Mouse (Mus musculus) midbrain, embryonic 12.5 days (tissue): ENCODE data around the gene 4930539E08Rik. TPM values are rescaled to one million over a fixed set of nuclear protein-coding genes. Genes with fewer than 3 reads are reported as not detected.

Experiments used
- ATAC-seq: fragments of 200-750 bp; cut with Nextera tagmentation; 2 replicates; pipeline ENCODE4 v1.8.0; 2017; ENCODE audit warnings: low read depth, moderate TSS enrichment, moderate library complexity; ENCODE audit not compliant: low FRiP score
- H3K27ac ChIP-seq: fragments of 300-500 bp; sonication (generic); replicated peaks from 2 replicates; pipeline ENCODE4 v1.5.1; 2016; ENCODE audit warnings: mild to moderate bottlenecking
- H3K27me3 ChIP-seq: fragments of 300-500 bp; sonication (generic); 2 replicates; pipeline ENCODE4 v1.6.1; 2016; ENCODE audit warnings: mild to moderate bottlenecking
- H3K36me3 ChIP-seq: fragments of 300-500 bp; sonication (generic); 2 replicates; pipeline ENCODE4 v1.6.1; 2016
- H3K4me1 ChIP-seq: fragments of 300-500 bp; sonication (generic); 2 replicates; pipeline ENCODE4 v1.6.1; 2016
- H3K4me2 ChIP-seq: fragments of 300-500 bp; sonication (generic); replicated peaks from 2 replicates; pipeline ENCODE4 v1.6.1; 2016; ENCODE audit warnings: mild to moderate bottlenecking, moderate library complexity
- H3K4me3 ChIP-seq: fragments of 300-500 bp; sonication (generic); 2 replicates; pipeline ENCODE4 v1.5.1; 2016; ENCODE audit warnings: mild to moderate bottlenecking
- H3K9ac ChIP-seq: fragments of 300-500 bp; sonication (generic); replicated peaks from 2 replicates; pipeline ENCODE4 v1.6.1; 2016; ENCODE audit warnings: mild to moderate bottlenecking, moderate library complexity
- H3K9me3 ChIP-seq: fragments of 300-500 bp; sonication (generic); 2 replicates; pipeline ENCODE4 v1.6.1; 2016; ENCODE audit warnings: mild to moderate bottlenecking
- WGBS: fragments of 180-500 bp; shearing (Covaris S2); methylation state at CpG from one replicate; pipeline ENCODE4 v1.1.7; 2016; 5-methylcytosine and 5-hydroxymethylcytosine counted together
- polyA plus RNA-seq: library from polyadenylated mRNA; unstranded; fragments of >200 nt; fragmentation: Nextera tagmentation; extraction: Ambion mirVana; gene quantifications from 2 replicates; pipeline ENCODE4 v1.2.1, GENCODE M21; 2016

The 4930539E08Rik gene
- polyA plus RNA-seq, 1 experiment from 2014 or later: 0.15 TPM

DNA sequence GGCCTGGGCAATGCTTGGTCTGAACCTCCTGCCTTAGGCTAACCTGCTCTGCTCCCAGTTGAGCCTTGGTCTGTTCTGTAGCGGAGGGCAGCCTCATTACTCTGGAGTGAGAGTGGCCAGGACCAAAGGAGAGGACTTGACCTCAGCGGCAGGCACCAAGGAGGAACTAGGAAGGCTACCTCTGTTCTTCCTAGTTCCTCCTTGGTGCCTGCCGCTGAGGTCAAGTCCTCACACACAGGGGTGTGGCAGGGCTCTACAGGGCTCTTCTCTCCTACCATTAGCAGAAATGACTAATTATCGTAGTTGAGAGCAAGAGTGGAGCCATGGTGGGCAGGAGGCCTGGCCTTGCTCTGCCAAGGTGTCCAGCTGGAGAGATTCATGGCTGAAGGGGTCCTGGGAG is 47.7 kb downstream of the 4930539E08Rik start:
- Histone ChIP-seq H3K4me2 (no peak overlapping the region), H3K4me1 (peaks cover 6% of the 10 kb centered on the region; the same call in 1 of the 2 replicates), H3K36me3 (no peaks in the 10 kb centered on the region), H3K27ac (no peak overlapping the region), H3K9me3 (no peaks in the 10 kb centered on the region), H3K27me3 (no peaks in the 10 kb centered on the region), H3K9ac (no peak overlapping the region), H3K4me3 (no peak overlapping the region)
- 87% methylated on average over 4 of the region's 4 CpGs for WGBS
- no peak for ATAC-seq

DNA sequence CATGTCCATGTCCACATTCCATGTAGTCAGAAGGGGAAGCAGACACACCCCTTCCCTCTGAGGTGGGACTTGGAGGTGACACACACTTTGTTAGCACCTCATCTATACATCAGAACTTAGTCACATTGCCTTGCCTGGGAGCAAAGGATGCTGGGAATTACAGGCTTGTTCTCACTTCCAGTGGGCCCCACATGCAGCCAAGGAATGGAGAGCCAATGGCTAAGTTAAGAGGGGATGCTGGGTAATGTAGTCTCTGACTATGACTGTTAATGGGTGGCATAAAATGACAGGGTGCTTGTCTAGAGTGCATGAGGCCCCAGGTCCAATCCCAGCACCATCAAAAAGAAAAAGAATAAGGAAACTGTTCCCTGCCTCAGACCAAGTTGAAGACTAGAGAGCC is 48.2 kb downstream of the 4930539E08Rik start:
- H3K27ac ChIP-seq: no peak overlapping the region
- H3K27me3 ChIP-seq: no peaks in the 10 kb centered on the region
- H3K4me2 ChIP-seq: no peak overlapping the region
- H3K9me3 ChIP-seq: no peaks in the 10 kb centered on the region
- no peaks in the 10 kb centered on the region for H3K36me3 ChIP-seq
- H3K9ac ChIP-seq: no peak overlapping the region
- no peak for ATAC-seq
- H3K4me3 ChIP-seq: no peak overlapping the region
- peaks cover 6% of the 10 kb centered on the region; the same call in 1 of the 2 replicates for H3K4me1 ChIP-seq

GRCm38 (mm10) chr17:28864464-28864863 is 50.7 kb downstream of the 4930539E08Rik start:
- ATAC-seq: no peak
- no peaks in the 10 kb centered on the region for H3K27me3 ChIP-seq

GRCm38 (mm10) chr17:28863926-28864325 is 51.2 kb downstream of the 4930539E08Rik start:
- no peak overlapping the region for H3K27ac ChIP-seq
- 85% methylated on average over 7 of the region's 7 CpGs for WGBS
- H3K27me3 ChIP-seq: no peaks in the 10 kb centered on the region
- no peak overlapping the region for H3K4me2 ChIP-seq
- no peaks in the 10 kb centered on the region for H3K4me1 ChIP-seq
- no peaks in the 10 kb centered on the region for H3K36me3 ChIP-seq
- H3K9me3 ChIP-seq: no peaks in the 10 kb centered on the region
- H3K9ac ChIP-seq: no peak overlapping the region
- no peak overlapping the region for H3K4me3 ChIP-seq
- no peak for ATAC-seq

More at GRCm38 (mm10) chr17:28864464-28864863, 50.7 kb downstream of the 4930539E08Rik start:
- Histone ChIP-seq H3K4me2 (no peak overlapping the region), H3K4me1 (peaks cover under 1% of the 10 kb centered on the region; the same call in 1 of the 2 replicates), H3K36me3 (no peaks in the 10 kb centered on the region), H3K9ac (no peak overlapping the region), H3K9me3 (no peaks in the 10 kb centered on the region), H3K4me3 (no peak overlapping the region), H3K27ac (no peak overlapping the region)
- 94% methylated on average over 6 of the region's 6 CpGs for WGBS

- H3K27ac ChIP-seq: no peak within 1 kb of the TSS
- WGBS: 33% methylated on average over 12 of the region's 12 CpGs
- H3K4me2 ChIP-seq: no peak within 1 kb of the TSS
- H3K36me3 ChIP-seq: no peaks in the 10 kb centered on the region
- 0 out of 2 replicates have a peak, but pooled peaks cover 8% of the 10 kb centered on the region for H3K9me3 ChIP-seq
- H3K4me3 ChIP-seq: no peak within 1 kb of the TSS
- ATAC-seq: no peak
- no peak within 1 kb of the TSS for H3K9ac ChIP-seq
- no peaks in the 10 kb centered on the region for H3K27me3 ChIP-seq
- H3K4me1 ChIP-seq: 0 out of 2 replicates have a peak, but pooled peaks cover 3% of the 10 kb centered on the region
Observed at GRCm38 (mm10) chr17:28858205-28858604, 56.9 kb downstream of the 4930539E08Rik start, which contains the start of gene Pnpla1. Gene Pnpla1 (plus strand): TSS chr17:28858411.

GRCm38 (mm10) chr17:28856030-28856429 is 59.1 kb downstream of the 4930539E08Rik start:
- 76% methylated on average over 3 of the region's 3 CpGs for WGBS

GRCm38 (mm10) chr17:28855166-28855885 is 59.8 kb downstream of the 4930539E08Rik start:
- H3K4me1 ChIP-seq: 0 out of 2 replicates have a peak, but pooled peaks cover 3% of the 10 kb centered on the region
- no peak overlapping the region for H3K4me2 ChIP-seq
- no peaks in the 10 kb centered on the region for H3K27me3 ChIP-seq
- H3K27ac ChIP-seq: no peak overlapping the region
- 79% methylated on average over 9 of the region's 9 CpGs for WGBS
- 0 out of 2 replicates have a peak, but pooled peaks cover 8% of the 10 kb centered on the region for H3K9me3 ChIP-seq
- ATAC-seq: no peak
- H3K9ac ChIP-seq: no peak overlapping the region
- H3K4me3 ChIP-seq: no peak overlapping the region
- no peaks in the 10 kb centered on the region for H3K36me3 ChIP-seq

More at GRCm38 (mm10) chr17:28856030-28856429, 59.1 kb downstream of the 4930539E08Rik start:
- Histone ChIP-seq H3K9me3 (0 out of 2 replicates have a peak, but pooled peaks cover 8% of the 10 kb centered on the region), H3K9ac (no peak overlapping the region), H3K27me3 (no peaks in the 10 kb centered on the region), H3K36me3 (no peaks in the 10 kb centered on the region), H3K4me3 (no peak overlapping the region), H3K4me2 (no peak overlapping the region), H3K27ac (no peak overlapping the region), H3K4me1 (0 out of 2 replicates have a peak, but pooled peaks cover 3% of the 10 kb centered on the region)
- ATAC-seq: no peak

DNA sequence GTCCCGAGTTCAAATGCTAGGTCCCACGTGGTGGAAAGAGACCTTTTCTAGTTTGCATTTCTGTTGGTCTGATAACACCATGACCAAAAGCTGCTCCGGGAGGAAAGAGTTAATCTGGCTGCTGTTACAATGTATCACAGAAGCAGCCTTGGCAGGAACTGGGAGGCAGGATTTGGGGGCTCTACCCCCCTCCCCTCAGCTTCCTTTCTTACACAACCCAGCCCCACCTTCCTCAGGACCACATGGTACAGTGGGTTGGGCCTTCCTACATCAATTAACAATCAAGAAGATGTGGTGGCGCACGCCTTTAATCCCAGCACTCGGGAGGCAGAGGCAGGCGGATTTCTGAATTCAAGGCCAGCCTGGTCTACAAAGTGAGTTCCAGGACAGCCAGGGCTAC is 60.7 kb downstream of the 4930539E08Rik start:
- H3K27me3 ChIP-seq: no peaks in the 10 kb centered on the region
- no peak for ATAC-seq
- no peaks in the 10 kb centered on the region for H3K36me3 ChIP-seq
- no peak overlapping the region for H3K27ac ChIP-seq
- H3K9ac ChIP-seq: no peak overlapping the region
- WGBS: 84% methylated on average over 7 of the region's 7 CpGs
- H3K4me2 ChIP-seq: no peak overlapping the region
- 0 out of 2 replicates have a peak, but pooled peaks cover 8% of the 10 kb centered on the region for H3K9me3 ChIP-seq
- 0 out of 2 replicates have a peak, but pooled peaks cover 3% of the 10 kb centered on the region for H3K4me1 ChIP-seq
- no peak overlapping the region for H3K4me3 ChIP-seq

- Histone ChIP-seq H3K4me2 (no peak overlapping the region), H3K4me1 (no peaks in the 10 kb centered on the region), H3K36me3 (no peaks in the 10 kb centered on the region), H3K9me3 (no peaks in the 10 kb centered on the region), H3K9ac (no peak overlapping the region), H3K4me3 (no peak overlapping the region), H3K27ac (no peak overlapping the region), H3K27me3 (no peaks in the 10 kb centered on the region)
- no peak for ATAC-seq
- WGBS: 92% methylated on average over 5 of the region's 5 CpGs
Observed at GRCm38 (mm10) chr17:28850511-28850910, 64.6 kb downstream of the 4930539E08Rik start.

- H3K4me3 ChIP-seq: no peak overlapping the region
- no peaks in the 10 kb centered on the region for H3K27me3 ChIP-seq
- no peak for ATAC-seq
- H3K9me3 ChIP-seq: no peaks in the 10 kb centered on the region
- no peak overlapping the region for H3K27ac ChIP-seq
- 62% methylated on average over 11 of the region's 11 CpGs for WGBS
- H3K9ac ChIP-seq: no peak overlapping the region
- H3K4me2 ChIP-seq: no peak overlapping the region
- no peaks in the 10 kb centered on the region for H3K36me3 ChIP-seq
- H3K4me1 ChIP-seq: no peaks in the 10 kb centered on the region
Observed at GRCm38 (mm10) chr17:28846974-28847617, 68.0 kb downstream of the 4930539E08Rik start.
